Mouse (Mus musculus) thymus, adult 2 months (tissue): Measurements from ENCODE around the gene Ccdc78. TPM values are rescaled to one million over a fixed set of nuclear protein-coding genes. Genes with fewer than 3 reads are reported as not detected.
A peak's percentile ranks its signal among the peaks of the same experiment; 100 is the strongest.

ENCODE experiments used
- DNase-seq: peaks from one replicate; pipeline ENCODE4 v3.0.0; 2021
- H3K27ac ChIP-seq: fragments of 200-500 bp; 2 replicates; pipeline ENCODE4 v1.5.1; 2012; ENCODE audit warnings: low read length, control low read depth; ENCODE audit not compliant: control insufficient read depth, insufficient read depth
- H3K27me3 ChIP-seq: fragments of 200-500 bp; 2 replicates; pipeline ENCODE4 v1.6.1; 2012; ENCODE audit warnings: mild to moderate bottlenecking, low read length, moderate library complexity, mixed read lengths; ENCODE audit not compliant: control insufficient read depth, insufficient read depth
- H3K36me3 ChIP-seq: fragments of 200-500 bp; 2 replicates; pipeline ENCODE4 v1.6.1; 2012; ENCODE audit warnings: mild to moderate bottlenecking, low read length, moderate library complexity; ENCODE audit not compliant: control insufficient read depth, insufficient read depth
- H3K4me1 ChIP-seq: fragments of 200-500 bp; replicated peaks from 2 replicates; pipeline ENCODE4 v1.6.1; 2012; ENCODE audit warnings: low read length; ENCODE audit not compliant: control insufficient read depth, insufficient read depth
- H3K4me3 ChIP-seq: fragments of 200-500 bp; 2 replicates; pipeline ENCODE4 v1.5.1; 2012; ENCODE audit warnings: mild to moderate bottlenecking, low read length, control low read depth, moderate library complexity; ENCODE audit not compliant: control insufficient read depth, insufficient read depth
- CTCF ChIP-seq: fragments of 200-500 bp; IDR thresholded peaks from 2 replicates; pipeline ENCODE4 v1.5.1; 2012; ENCODE audit warnings: mild to moderate bottlenecking, control low read depth, low read length, moderate library complexity, borderline replicate concordance; ENCODE audit not compliant: control insufficient read depth, poor library complexity, insufficient read depth; ENCODE audit errors: extremely low read depth
- POLR2A ChIP-seq: fragments of 200-500 bp; IDR thresholded peaks from 2 replicates; pipeline ENCODE4 v1.6.1; 2012; ENCODE audit warnings: mild to moderate bottlenecking, low read length, control low read depth, moderate library complexity; ENCODE audit not compliant: control insufficient read depth, poor library complexity, insufficient read depth; ENCODE audit errors: extremely low read depth
- WGBS: fragments of 180-500 bp; shearing (Covaris S2); methylation state at CpG from one replicate; pipeline ENCODE4 v1.1.7; 2018; 5-methylcytosine and 5-hydroxymethylcytosine counted together
- polyA plus RNA-seq: library from polyadenylated mRNA; depleted of rRNA; stranded (reverse); fragments of >200 nt; gene quantifications from 2 replicates; pipeline ENCODE4 v1.2.3, GENCODE M21; 2012

The Ccdc78 gene
- polyA plus RNA-seq, 1 experiment, result 0.27 TPM

- 13% methylated on average over 46 of the region's 46 CpGs for WGBS
- Histone ChIP-seq H3K27ac (no peak overlapping the region), H3K4me1 (peaks cover 9% of the 10 kb centered on the region), H3K4me3 (no peak overlapping the region), H3K36me3 (no peaks in the 10 kb centered on the region), H3K27me3 (peaks cover 9% of the 10 kb centered on the region; the same call in 1 of the 2 replicates)
- DNase-seq, result no peak
- no peak for TF ChIP-seq POLR2A
- TF ChIP-seq CTCF, result no peak
Observed at GRCm38 (mm10) chr17:25818851-25819780, 32.7 kb downstream of the Ccdc78 start.

DNA sequence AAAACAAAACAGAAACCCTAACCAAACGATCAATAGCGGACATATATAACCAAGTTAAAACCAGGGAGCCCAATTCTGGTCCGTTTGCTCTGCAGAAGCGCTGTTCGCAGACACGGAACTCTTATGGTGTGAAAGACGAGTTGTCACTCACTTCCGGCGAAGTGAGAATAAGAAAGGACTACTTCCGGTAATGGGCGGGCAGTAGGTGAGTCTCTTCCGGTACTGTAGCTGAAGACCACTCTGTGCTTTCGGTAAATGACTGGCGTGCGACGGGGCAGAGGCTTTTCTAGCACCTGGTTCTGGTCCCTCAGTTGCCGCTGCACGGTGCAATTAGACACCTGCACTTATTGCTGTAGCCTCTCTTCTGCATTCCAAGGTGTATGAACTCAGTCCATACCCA, 37.1 kb downstream of the Ccdc78 start, which contains the start of gene Wdr24:
TSS of gene Wdr24 (plus strand) at position 176 of the 400 bp plus-strand sequence.
- no peak for TF ChIP-seq CTCF
- Histone ChIP-seq H3K4me1 (peaks cover 20% of the 10 kb centered on the region), H3K36me3 (no peaks in the 10 kb centered on the region), H3K4me3 (peak within 1 kb of the TSS; percentile 96), H3K27me3 (peaks cover 9% of the 10 kb centered on the region; the same call in 1 of the 2 replicates), H3K27ac (peak within 1 kb of the TSS; percentile 50; the same call in 1 of the 2 replicates)
- peak; percentile 80 for DNase-seq
- WGBS, result under 1% methylated on average over 18 of the region's 18 CpGs

- Histone ChIP-seq H3K4me1 (peaks cover 28% of the 10 kb centered on the region), H3K36me3 (no peaks in the 10 kb centered on the region), H3K4me3 (peak overlapping the region; percentile 96), H3K27me3 (peaks cover 3% of the 10 kb centered on the region; the same call in 1 of the 2 replicates), H3K27ac (no peak overlapping the region)
- WGBS, result 82% methylated on average over 17 of the region's 17 CpGs
- no peak for DNase-seq
- TF ChIP-seq POLR2A (no peak), CTCF (no peak)
Observed at GRCm38 (mm10) chr17:25824362-25825142, 38.2 kb downstream of the Ccdc78 start.

DNA sequence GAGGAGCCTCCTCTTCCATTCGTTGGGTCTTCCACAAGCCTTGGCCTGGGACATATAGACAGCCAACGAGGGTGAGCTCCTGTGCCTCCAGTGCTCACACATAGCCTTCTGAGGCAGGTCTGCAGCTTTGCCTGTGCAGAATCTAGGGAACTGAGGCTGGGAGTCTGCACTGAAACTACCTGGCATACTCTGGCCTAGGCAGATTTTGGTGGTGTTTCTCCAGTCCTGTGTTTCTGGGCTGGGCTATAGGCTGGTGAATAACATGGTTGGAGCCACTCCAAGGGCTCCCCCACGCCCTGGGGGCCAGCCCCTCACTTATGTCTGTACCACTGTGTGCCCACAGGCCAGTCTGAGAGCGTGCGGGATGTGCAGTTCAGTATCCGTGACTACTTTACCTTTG, 38.9 kb downstream of the Ccdc78 start:
- no peak for DNase-seq
- no peak for TF ChIP-seq CTCF
- TF ChIP-seq POLR2A, result no peak
- Histone ChIP-seq H3K27me3 (no peaks in the 10 kb centered on the region; the same call in 1 of the 2 replicates), H3K4me1 (peaks cover 31% of the 10 kb centered on the region), H3K27ac (no peak overlapping the region), H3K36me3 (no peaks in the 10 kb centered on the region), H3K4me3 (no peak overlapping the region)
- WGBS, result 97% methylated on average over 6 of the region's 6 CpGs

DNA sequence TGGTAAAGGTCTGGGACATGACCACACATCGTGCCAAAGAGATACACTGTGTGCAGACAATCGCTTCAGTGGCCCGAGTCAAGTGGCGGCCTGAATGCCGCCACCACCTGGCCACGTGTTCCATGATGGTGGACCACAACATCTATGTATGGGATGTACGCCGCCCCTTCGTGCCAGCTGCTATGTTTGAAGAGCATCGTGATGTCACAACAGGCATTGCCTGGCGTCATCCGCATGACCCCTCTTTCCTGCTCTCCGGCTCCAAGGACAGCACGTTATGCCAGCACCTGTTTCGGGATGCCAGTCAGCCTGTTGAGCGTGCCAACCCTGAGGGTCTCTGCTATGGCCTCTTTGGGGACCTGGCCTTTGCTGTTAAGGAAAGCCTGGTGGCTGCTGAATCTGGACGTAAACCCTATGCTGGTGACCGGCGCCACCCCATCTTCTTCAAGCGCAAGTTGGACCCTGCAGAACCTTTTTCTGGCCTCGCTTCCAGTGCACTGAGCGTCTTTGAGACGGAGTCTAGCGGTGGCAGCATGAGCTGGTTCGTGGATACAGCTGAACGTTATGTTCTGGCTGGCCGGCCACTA, 39.7 kb downstream of the Ccdc78 start:
- 98% methylated on average over 27 of the region's 27 CpGs for WGBS
- Histone ChIP-seq H3K4me1 (peaks cover 31% of the 10 kb centered on the region), H3K27ac (no peak overlapping the region), H3K36me3 (peaks cover 4% of the 10 kb centered on the region; the same call in 1 of the 2 replicates), H3K4me3 (no peak overlapping the region), H3K27me3 (no peaks in the 10 kb centered on the region; the same call in 1 of the 2 replicates)
- TF ChIP-seq POLR2A (no peak), CTCF (no peak)
- no peak for DNase-seq

GRCm38 (mm10) chr17:25827011-25827410, 40.6 kb downstream of the Ccdc78 start:
- peaks cover 4% of the 10 kb centered on the region; the same call in 1 of the 2 replicates for H3K36me3 ChIP-seq
- H3K4me1 ChIP-seq, result peaks cover 40% of the 10 kb centered on the region
- no peaks in the 10 kb centered on the region for H3K27me3 ChIP-seq
- TF ChIP-seq POLR2A (no peak), CTCF (no peak)
- no peak overlapping the region for H3K27ac ChIP-seq
- H3K4me3 ChIP-seq, result no peak overlapping the region
- DNase-seq, result no peak
- WGBS, result 97% methylated on average over 13 of the region's 13 CpGs
